Mouse (Mus musculus): ENCODE measurements around the gene Hand1. TPM values are rescaled to one million over a fixed set of nuclear protein-coding genes. Genes with fewer than 3 reads are reported as not detected.

Hand1 gene
- 0.27 and 1.4 TPM in 2 replicates for polyA plus RNA-seq (2012; rRNA removed)

DNA sequence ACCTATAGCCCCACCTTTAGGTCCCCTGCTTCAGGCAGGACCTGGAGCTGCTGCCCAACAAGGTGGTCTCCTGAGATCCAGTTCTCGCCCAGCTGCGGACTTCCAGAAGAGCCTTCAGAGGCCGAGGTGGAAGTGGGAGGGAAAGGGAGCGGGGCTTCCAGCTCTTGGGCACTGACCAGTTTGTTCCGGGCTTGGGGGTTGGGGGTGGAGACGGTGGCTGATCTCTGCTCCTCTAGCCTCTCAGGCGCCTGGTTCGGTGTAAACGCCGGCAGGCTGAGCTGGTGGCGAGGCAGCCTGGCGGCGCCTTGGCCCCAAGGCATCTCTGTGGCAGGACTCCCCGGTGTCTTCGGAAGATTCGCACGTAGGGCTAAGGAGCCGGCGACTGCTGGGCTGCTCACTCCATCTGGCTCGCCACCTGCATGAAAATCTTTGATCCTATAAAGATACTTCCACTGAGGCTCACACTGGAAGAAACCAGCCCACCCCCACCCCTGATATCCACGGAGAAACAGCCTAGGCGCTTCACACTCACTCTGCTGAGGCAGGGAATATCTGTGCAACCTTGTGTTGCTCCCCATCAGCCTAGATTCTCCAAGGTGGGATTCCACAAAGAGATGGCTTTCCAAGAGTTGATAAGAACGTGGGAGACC lies at the start of gene Hand1:
Hand1 (minus strand) TSS at position 267 of the 650 bp plus-strand sequence.
- 20% methylated on average over 23 of the region's 23 CpGs for WGBS
- H3K4me3 ChIP-seq (ENCODE audit: insufficient read depth, low read depth, low read length) = no peak within 1 kb of the TSS

DNA sequence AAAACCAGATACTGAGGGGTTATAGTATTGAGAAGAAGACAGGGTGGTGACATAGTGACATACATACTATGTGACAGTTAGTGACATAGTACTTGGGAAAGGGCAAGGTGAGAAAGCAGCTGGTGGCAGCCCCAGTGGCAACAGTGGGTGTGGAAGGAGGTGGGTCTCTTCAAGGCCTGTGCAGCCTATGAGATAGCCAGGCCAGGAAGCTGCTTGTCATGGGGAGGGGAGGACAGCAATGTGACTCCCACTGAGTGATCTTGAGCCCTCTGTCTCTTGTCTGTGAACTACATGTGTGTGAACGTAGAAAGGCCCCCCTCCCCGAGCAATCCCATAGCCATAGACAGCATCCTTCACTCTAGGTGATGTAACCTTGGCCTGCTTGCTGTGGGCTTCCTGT lies 43.5 kb upstream of the Hand1 start:
- H3K36me3 ChIP-seq (ENCODE audit: control insufficient read depth, insufficient read depth, low read length) = no peaks in the 10 kb centered on the region
- H3K4me1 ChIP-seq (ENCODE audit: control insufficient read depth, insufficient read depth, low read length) = no peaks in the 10 kb centered on the region
- WGBS = 76% methylated on average over 2 of the region's 2 CpGs
- no peak overlapping the region for H3K27ac ChIP-seq (ENCODE audit: insufficient read depth, low read depth, low read length)
- no peak for TF ChIP-seq CTCF (conservative IDR thresholded peaks at IDR 0.05; ENCODE audit: insufficient read depth, insufficient read length, low read depth, low read length)
- no peak for TF ChIP-seq POLR2A (IDR thresholded peaks at IDR 0.05; ENCODE audit: low read depth, low read length)
- H3K4me3 ChIP-seq (ENCODE audit: insufficient read depth, low read depth, low read length) = no peak overlapping the region
- no peak for DNase-seq
- no peaks in the 10 kb centered on the region for H3K27me3 ChIP-seq (replicated peaks; ENCODE audit: control insufficient read depth, insufficient read depth, low read length)

More for the DNA sequence above, at the start of gene Hand1:
- Histone ChIP-seq H3K36me3 (ENCODE audit: control insufficient read depth, insufficient read depth, low read length) (no peaks in the 10 kb centered on the region), H3K27ac (ENCODE audit: insufficient read depth, low read depth, low read length) (no peak within 1 kb of the TSS), H3K27me3 (replicated peaks; ENCODE audit: control insufficient read depth, insufficient read depth, low read length) (peaks cover 2% of the 10 kb centered on the region; the same call in 1 of the 2 replicates), H3K4me1 (ENCODE audit: control insufficient read depth, insufficient read depth, low read length) (no peaks in the 10 kb centered on the region)
- no peak for DNase-seq
- TF ChIP-seq POLR2A (IDR thresholded peaks at IDR 0.05; ENCODE audit: low read depth, low read length) (no peak), CTCF (conservative IDR thresholded peaks at IDR 0.05; ENCODE audit: insufficient read depth, insufficient read length, low read depth, low read length) (no peak)

DNA sequence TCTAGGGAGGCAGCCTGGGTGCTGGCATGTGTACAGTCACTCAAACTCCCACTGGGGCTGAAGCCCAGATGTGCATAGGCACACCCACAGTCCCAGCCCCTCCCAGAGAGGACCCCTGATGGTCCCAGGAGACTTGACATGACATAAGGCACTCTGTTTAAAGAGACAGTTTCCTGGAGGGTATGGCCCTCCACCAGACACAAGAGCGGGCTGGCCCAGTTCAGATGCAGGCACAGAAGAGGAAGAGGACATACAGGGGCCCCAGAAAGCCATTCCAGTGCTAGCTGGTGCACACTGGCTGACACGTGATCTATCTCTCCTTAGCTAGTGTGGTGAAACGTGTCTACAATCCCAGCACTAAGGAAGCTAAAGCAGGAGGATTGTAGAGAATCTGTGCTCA lies 40.4 kb upstream of the Hand1 start:
- H3K4me1 ChIP-seq (ENCODE audit: control insufficient read depth, insufficient read depth, low read length) = no peaks in the 10 kb centered on the region
- no peak for DNase-seq
- no peak overlapping the region for H3K27ac ChIP-seq (ENCODE audit: insufficient read depth, low read depth, low read length)
- H3K4me3 ChIP-seq (ENCODE audit: insufficient read depth, low read depth, low read length) = no peak overlapping the region
- WGBS = 56% methylated on average over 3 of the region's 3 CpGs
- TF ChIP-seq POLR2A (IDR thresholded peaks at IDR 0.05; ENCODE audit: low read depth, low read length) (no peak), CTCF (conservative IDR thresholded peaks at IDR 0.05; ENCODE audit: insufficient read depth, insufficient read length, low read depth, low read length) (no peak)
- H3K27me3 ChIP-seq (replicated peaks; ENCODE audit: control insufficient read depth, insufficient read depth, low read length) = no peaks in the 10 kb centered on the region
- no peaks in the 10 kb centered on the region for H3K36me3 ChIP-seq (ENCODE audit: control insufficient read depth, insufficient read depth, low read length)

DNA sequence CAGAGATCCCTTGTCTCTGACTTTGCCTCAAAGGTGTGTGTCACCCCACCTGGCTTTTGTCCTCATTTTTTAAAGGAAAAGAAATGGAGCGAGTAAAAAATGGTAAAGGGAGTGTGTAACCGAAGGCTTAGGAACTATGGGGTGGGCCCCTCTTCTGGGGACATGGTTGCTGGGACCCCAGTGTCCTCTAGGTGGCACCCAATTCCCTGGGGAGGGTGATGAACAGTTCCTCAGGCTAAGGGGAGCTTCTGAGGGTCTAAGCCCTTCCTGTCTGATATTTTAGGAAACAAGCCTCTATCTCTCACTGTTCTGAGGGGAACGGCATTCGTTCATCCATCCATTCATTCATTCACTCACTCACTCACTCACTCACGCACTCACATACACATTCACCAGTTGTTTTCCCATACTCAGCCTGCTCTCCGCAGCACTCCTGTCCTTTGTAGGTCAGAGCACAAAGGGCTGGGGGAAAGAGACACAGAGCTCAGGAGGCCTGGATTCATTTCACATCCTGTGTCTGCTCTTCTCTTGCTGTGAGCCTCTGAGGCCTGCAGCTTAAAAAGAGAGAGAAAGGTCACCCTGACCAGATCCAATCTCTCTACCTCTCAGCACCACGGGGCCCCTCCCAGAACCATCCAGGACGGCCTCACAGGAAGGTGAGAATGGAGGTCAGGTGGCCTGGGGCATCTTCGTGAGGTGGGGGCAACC lies 36.3 kb upstream of the Hand1 start:
- Histone ChIP-seq H3K27me3 (replicated peaks; ENCODE audit: control insufficient read depth, insufficient read depth, low read length) (no peaks in the 10 kb centered on the region), H3K36me3 (ENCODE audit: control insufficient read depth, insufficient read depth, low read length) (no peaks in the 10 kb centered on the region), H3K27ac (ENCODE audit: insufficient read depth, low read depth, low read length) (no peak overlapping the region), H3K4me1 (ENCODE audit: control insufficient read depth, insufficient read depth, low read length) (no peaks in the 10 kb centered on the region), H3K4me3 (ENCODE audit: insufficient read depth, low read depth, low read length) (no peak overlapping the region)
- DNase-seq = no peak
- peak; percentile 47 for TF ChIP-seq CTCF (conservative IDR thresholded peaks at IDR 0.05; ENCODE audit: insufficient read depth, insufficient read length, low read depth, low read length)
- no peak for TF ChIP-seq POLR2A (IDR thresholded peaks at IDR 0.05; ENCODE audit: low read depth, low read length)
- 51% methylated on average over 9 of the region's 9 CpGs for WGBS

DNA sequence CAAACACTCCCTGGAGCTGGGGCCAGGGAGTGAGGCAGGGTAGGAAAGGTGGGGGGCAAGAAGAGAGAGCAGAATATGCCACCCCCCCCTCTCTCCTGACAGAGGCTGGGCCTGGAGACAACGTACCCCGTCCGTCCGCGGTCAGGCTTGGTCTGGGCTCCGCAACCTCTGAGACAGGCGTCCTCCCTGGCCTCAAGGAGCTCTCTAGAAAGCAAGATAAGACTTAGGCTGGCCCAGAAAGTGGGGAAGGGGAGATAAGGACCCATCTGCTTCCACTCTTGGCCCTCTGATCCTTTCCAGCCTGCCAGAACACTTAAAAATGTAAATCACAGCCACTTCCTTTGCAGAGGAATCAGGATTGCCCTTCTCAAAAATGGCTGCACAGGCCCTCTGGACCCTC lies 33.8 kb upstream of the Hand1 start:
- H3K27me3 ChIP-seq (replicated peaks; ENCODE audit: control insufficient read depth, insufficient read depth, low read length) = no peaks in the 10 kb centered on the region
- DNase-seq = no peak
- no peaks in the 10 kb centered on the region for H3K36me3 ChIP-seq (ENCODE audit: control insufficient read depth, insufficient read depth, low read length)
- TF ChIP-seq CTCF (conservative IDR thresholded peaks at IDR 0.05; ENCODE audit: insufficient read depth, insufficient read length, low read depth, low read length) (no peak), POLR2A (IDR thresholded peaks at IDR 0.05; ENCODE audit: low read depth, low read length) (no peak)
- H3K4me3 ChIP-seq (ENCODE audit: insufficient read depth, low read depth, low read length) = no peak overlapping the region
- 48% methylated on average over 7 of the region's 7 CpGs for WGBS
- no peak overlapping the region for H3K27ac ChIP-seq (ENCODE audit: insufficient read depth, low read depth, low read length)
- no peaks in the 10 kb centered on the region for H3K4me1 ChIP-seq (ENCODE audit: control insufficient read depth, insufficient read depth, low read length)

DNA sequence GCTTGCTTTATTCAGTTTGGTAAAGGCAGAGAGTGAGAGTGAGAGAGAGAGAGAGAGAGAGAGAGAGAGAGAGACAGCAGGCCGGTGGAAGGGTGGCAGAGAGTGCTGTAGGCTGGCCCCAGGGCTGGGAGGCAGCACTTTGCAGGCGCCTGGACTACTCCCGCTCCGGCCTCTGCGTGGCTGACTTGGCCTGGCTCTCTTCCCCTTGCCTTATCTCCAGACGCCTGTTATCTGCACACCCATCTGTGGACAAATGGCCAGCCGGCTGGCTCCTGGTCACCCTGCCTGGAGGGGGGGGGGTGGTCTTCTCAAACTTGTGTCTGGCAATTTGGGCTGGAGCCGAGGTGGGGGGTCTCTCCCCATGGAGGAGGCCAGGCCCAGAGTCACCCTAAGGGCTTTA lies 32.0 kb upstream of the Hand1 start:
- no peaks in the 10 kb centered on the region for H3K36me3 ChIP-seq (ENCODE audit: control insufficient read depth, insufficient read depth, low read length)
- no peaks in the 10 kb centered on the region for H3K27me3 ChIP-seq (replicated peaks; ENCODE audit: control insufficient read depth, insufficient read depth, low read length)
- no peaks in the 10 kb centered on the region for H3K4me1 ChIP-seq (ENCODE audit: control insufficient read depth, insufficient read depth, low read length)
- 45% methylated on average over 8 of the region's 8 CpGs for WGBS
- H3K4me3 ChIP-seq (ENCODE audit: insufficient read depth, low read depth, low read length) = no peak overlapping the region
- TF ChIP-seq POLR2A (IDR thresholded peaks at IDR 0.05; ENCODE audit: low read depth, low read length) (no peak), CTCF (conservative IDR thresholded peaks at IDR 0.05; ENCODE audit: insufficient read depth, insufficient read length, low read depth, low read length) (no peak)
- no peak overlapping the region for H3K27ac ChIP-seq (ENCODE audit: insufficient read depth, low read depth, low read length)
- no peak for DNase-seq

DNA sequence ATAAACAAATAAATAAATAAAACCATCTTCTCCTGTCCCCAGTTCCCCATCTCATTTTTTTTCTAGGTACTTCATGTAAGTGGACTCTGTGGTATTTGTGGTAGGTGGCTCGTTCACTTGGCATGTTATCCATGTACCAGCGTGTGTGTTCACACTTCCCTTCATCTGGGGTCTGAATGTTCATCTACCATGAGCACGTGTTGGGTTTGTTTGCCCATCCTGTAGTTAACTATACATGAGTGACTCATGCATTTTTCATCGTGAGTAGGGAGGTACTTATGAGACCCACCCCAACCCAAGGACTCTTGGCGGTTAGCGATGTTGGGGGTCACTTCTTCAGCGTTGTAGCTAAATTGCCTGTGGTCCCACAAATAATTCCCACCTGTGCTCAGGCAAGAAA lies 29.5 kb upstream of the Hand1 start:
- no peak overlapping the region for H3K27ac ChIP-seq (ENCODE audit: insufficient read depth, low read depth, low read length)
- no peak for DNase-seq
- no peak overlapping the region for H3K4me3 ChIP-seq (ENCODE audit: insufficient read depth, low read depth, low read length)
- WGBS = 82% methylated on average over 7 of the region's 7 CpGs
- no peaks in the 10 kb centered on the region for H3K27me3 ChIP-seq (replicated peaks; ENCODE audit: control insufficient read depth, insufficient read depth, low read length)
- TF ChIP-seq POLR2A (IDR thresholded peaks at IDR 0.05; ENCODE audit: low read depth, low read length) = no peak
- no peak for TF ChIP-seq CTCF (conservative IDR thresholded peaks at IDR 0.05; ENCODE audit: insufficient read depth, insufficient read length, low read depth, low read length)
- H3K36me3 ChIP-seq (ENCODE audit: control insufficient read depth, insufficient read depth, low read length) = no peaks in the 10 kb centered on the region
- H3K4me1 ChIP-seq (ENCODE audit: control insufficient read depth, insufficient read depth, low read length) = no peaks in the 10 kb centered on the region

Data from kidney, adult 2 months (tissue).